Mouse (Mus musculus): Measurements from ENCODE around the gene Mslnl. TPM values are rescaled to one million over a fixed set of nuclear protein-coding genes. Genes with fewer than 3 reads are reported as not detected.

The Mslnl gene
- polyA plus RNA-seq, 1 experiment from 2014 or later: not detected

DNA sequence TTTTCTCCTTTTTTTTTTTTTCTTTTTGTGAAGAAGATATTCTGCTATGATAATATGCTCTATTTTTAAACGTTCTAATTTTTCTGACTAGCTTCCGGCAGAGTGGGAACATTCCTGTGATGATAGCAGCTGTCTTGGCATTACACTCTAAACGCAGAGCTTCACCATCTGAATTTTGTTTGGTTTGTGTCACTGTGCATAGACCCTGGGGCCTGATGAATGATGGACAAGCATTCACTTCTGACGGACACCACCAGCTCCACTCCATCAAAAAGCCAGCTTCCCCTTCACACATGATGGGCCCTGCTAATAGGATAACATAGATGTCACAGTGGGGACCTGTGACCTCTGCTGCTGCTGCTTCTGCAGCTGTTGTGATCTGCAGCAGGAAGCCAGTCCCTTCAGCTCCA, 25.7 kb downstream of the Mslnl start:
- Histone ChIP-seq H3K27me3 (peaks cover 14% of the 10 kb centered on the region), H3K9ac (no peak overlapping the region), H3K4me1 (replicated peaks) (no peaks in the 10 kb centered on the region), H3K4me2 (no peak overlapping the region), H3K27ac (replicated peaks) (no peak overlapping the region), H3K4me3 (replicated peaks) (no peak overlapping the region), H3K36me3 (replicated peaks) (no peaks in the 10 kb centered on the region), H3K9me3 (replicated peaks) (no peaks in the 10 kb centered on the region)
- no peak for ATAC-seq (ENCODE audit: insufficient read depth)
- WGBS (ENCODE audit: insufficient replicate concordance): 47% methylated on average over 4 of the region's 4 CpGs

DNA sequence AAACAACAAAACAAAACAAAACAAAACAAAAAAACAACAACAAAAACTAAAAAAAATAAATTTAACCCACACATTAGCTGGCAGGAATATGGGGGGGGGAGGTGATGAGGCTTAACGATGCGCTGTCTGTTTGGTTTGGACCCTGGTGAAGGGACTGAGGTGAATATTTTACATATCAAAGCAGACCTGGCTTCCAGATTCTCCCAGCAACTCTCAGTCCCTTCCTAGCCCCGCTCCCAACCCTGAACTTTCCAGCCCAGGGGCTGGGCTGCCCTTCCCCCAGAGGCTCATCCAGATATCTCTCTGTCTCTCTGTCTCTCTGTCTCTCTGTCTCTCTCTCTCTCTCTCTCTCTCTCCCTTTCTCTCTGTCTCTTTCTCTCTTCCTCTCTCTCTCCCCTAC, 26.7 kb downstream of the Mslnl start:
- H3K9ac ChIP-seq: no peak overlapping the region
- H3K4me1 ChIP-seq (replicated peaks): no peaks in the 10 kb centered on the region
- no peak overlapping the region for H3K4me3 ChIP-seq (replicated peaks)
- WGBS (ENCODE audit: insufficient replicate concordance): 18% methylated on average over 3 of the region's 3 CpGs
- no peak overlapping the region for H3K27ac ChIP-seq (replicated peaks)
- ATAC-seq (ENCODE audit: insufficient read depth): no peak
- H3K9me3 ChIP-seq (replicated peaks): no peaks in the 10 kb centered on the region
- no peaks in the 10 kb centered on the region for H3K36me3 ChIP-seq (replicated peaks)
- no peak overlapping the region for H3K4me2 ChIP-seq
- peaks cover 14% of the 10 kb centered on the region for H3K27me3 ChIP-seq

DNA sequence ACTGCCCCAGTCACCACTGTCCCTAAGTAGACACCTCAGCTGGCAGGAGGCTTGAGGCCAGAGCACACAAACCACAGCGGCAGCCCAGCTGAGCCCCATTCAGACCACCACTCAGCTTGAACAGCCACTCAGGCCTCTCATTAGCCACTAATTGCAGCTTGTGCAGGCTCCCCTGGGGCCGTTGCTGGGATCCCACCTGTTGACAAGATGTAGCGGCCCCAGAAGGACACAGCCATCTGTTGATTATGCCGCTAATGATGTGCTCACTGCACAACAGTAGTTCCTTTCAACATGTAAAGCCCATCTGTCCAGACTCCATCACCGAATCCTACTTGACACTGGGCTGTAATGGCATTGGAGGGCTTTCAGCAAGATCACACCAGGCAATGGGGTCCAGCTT, 30.0 kb downstream of the Mslnl start:
- Histone ChIP-seq H3K9ac (no peak overlapping the region), H3K27ac (replicated peaks) (no peak overlapping the region), H3K4me2 (no peak overlapping the region), H3K4me3 (replicated peaks) (no peak overlapping the region), H3K36me3 (replicated peaks) (no peaks in the 10 kb centered on the region), H3K27me3 (peaks cover 19% of the 10 kb centered on the region), H3K4me1 (replicated peaks) (no peaks in the 10 kb centered on the region), H3K9me3 (replicated peaks) (no peaks in the 10 kb centered on the region)
- WGBS (ENCODE audit: insufficient replicate concordance): 54% methylated on average over 5 of the region's 5 CpGs
- no peak for ATAC-seq (ENCODE audit: insufficient read depth)

DNA sequence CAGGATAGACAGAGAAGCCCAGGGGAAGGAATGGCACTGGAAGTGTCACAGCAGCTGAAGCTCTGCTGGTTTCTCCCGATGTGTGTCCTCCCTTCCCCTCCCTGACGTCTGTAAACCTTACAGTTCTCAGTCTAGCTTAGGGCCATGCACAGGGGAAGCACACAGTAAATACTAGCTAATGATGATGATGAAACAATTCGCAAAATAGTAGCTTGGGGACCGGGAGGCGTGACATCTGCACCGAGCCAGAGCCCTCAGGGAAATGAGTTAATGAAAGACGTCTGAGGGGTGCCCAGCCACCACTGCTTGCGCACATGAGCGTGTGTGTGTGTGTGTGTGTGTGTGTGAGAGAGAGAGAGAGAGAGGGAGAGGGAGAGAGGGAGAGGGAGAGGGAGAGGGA, 33.5 kb downstream of the Mslnl start:
- Histone ChIP-seq H3K27ac (replicated peaks) (no peak overlapping the region), H3K4me2 (no peak overlapping the region), H3K9me3 (replicated peaks) (no peaks in the 10 kb centered on the region), H3K4me3 (replicated peaks) (no peak overlapping the region), H3K4me1 (replicated peaks) (peaks cover 7% of the 10 kb centered on the region), H3K27me3 (peaks cover 19% of the 10 kb centered on the region), H3K9ac (no peak overlapping the region), H3K36me3 (replicated peaks) (no peaks in the 10 kb centered on the region)
- ATAC-seq (ENCODE audit: insufficient read depth): no peak
- 45% methylated on average over 9 of the region's 9 CpGs for WGBS (ENCODE audit: insufficient replicate concordance)

DNA sequence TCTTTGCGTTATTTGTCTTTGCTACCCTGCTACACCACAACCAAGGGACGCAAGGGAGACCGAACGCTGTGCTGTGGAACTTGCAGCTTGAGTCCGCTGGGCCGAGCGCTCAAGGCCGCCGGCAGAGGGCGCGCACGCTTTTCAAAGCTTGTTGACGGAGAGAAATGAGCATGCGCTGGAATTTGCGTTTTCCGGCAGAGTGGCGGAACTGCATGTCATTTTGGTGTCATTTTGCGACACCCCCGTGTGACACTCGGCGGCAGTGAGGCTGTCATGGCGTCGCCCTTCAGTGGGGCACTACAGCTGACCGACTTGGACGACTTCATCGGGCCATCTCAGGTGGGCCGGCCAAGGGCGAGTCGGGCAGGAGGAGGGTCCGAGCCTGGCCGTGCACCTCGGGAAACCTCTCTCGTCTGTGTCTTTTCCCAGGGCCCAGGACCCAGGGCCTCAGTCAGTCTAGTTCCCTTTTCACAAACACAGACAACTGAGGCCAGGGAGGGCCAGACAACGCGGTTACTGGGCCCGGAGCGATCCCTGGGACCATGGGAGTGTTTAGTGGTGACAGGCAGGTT, 37.8 kb downstream of the Mslnl start, which contains the start of gene Narfl:
Gene Narfl (plus strand): TSS at position 228 of the 572 bp plus-strand sequence.
- peaks cover 18% of the 10 kb centered on the region; the same call in 1 of the 2 replicates for H3K36me3 ChIP-seq (replicated peaks)
- H3K4me3 ChIP-seq (replicated peaks): peak within 1 kb of the TSS; percentile 74
- H3K9ac ChIP-seq: peak within 1 kb of the TSS; percentile 79
- peak within 1 kb of the TSS; percentile 84 for H3K4me2 ChIP-seq
- under 1% methylated on average over 37 of the region's 37 CpGs for WGBS (ENCODE audit: insufficient replicate concordance)
- peak; percentile 79 for ATAC-seq (ENCODE audit: insufficient read depth)
- peaks cover 8% of the 10 kb centered on the region for H3K27me3 ChIP-seq
- H3K9me3 ChIP-seq (replicated peaks): no peaks in the 10 kb centered on the region
- H3K27ac ChIP-seq (replicated peaks): peak within 1 kb of the TSS; percentile 48
- peaks cover 19% of the 10 kb centered on the region for H3K4me1 ChIP-seq (replicated peaks)

DNA sequence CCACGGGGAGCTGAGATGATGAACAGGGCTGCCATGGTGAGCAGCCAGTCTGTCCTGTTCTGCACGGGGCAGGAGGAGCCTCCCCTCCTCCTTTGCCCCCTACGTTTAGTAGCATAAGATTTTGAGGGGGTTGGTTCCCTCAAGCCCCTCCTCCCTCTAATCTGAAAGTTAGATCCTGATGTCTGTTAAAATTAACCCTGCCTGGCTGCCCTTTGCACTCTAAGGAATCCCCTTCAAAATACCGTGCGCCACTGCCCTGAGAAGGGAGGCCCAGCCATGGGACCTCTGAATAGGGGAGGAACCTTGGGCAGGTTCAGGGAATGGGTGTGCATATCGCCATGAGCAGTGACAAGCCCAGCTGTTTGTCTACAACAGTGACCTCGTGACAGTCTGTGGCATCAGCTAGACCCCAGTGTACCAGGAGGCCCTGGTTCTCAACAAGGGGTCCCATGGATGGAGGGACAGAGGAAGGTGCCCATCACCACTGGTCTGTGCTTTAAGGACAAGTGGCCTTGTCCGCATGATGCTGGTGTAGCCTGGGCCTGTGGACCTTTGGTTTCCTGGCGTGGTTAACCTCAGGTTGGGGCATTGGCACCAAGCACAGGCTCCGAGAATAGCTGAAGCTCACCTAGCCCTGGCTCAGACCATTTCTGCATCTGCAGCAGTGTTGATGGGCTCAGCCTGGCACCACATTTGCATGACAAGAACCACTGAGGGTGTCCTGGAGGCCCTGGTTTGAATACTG, 39.6 kb downstream of the Mslnl start:
- no peak for ATAC-seq (ENCODE audit: insufficient read depth)
- whole genome bisulfite sequencing (ENCODE audit: insufficient replicate concordance): 64% methylated on average over 10 of the region's 10 CpGs
- no peaks in the 10 kb centered on the region for H3K9me3 ChIP-seq (replicated peaks)
- H3K9ac ChIP-seq: no peak overlapping the region
- no peaks in the 10 kb centered on the region; the same call in none of the 2 replicates for H3K27me3 ChIP-seq
- peaks cover 19% of the 10 kb centered on the region for H3K4me1 ChIP-seq (replicated peaks)
- no peak overlapping the region for H3K27ac ChIP-seq (replicated peaks)
- H3K4me3 ChIP-seq (replicated peaks): no peak overlapping the region
- no peak overlapping the region; the same call in 1 of the 2 replicates for H3K4me2 ChIP-seq
- H3K36me3 ChIP-seq (replicated peaks): peaks cover 36% of the 10 kb centered on the region

DNA sequence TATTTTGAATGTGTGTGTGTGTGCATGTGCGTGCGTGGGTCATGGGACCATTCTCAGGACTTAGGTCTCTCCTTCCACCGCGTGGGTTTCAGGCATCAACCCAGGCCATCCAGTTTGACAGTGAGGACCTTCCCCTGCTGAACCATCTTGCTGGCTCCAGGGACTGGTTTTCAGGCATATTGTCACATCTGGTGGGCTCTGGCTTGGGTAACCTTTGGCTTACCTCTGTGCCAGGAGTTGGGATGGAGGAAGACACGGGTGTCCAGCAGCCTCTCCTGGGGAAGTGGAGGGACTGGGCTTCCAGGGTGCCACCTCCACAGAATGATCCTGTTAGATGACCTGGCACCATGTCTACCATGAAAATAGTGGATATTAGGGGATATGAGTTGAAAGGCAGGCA, 42.1 kb downstream of the Mslnl start:
- 84% methylated on average over 5 of the region's 5 CpGs for whole genome bisulfite sequencing (ENCODE audit: insufficient replicate concordance)
- ATAC-seq (ENCODE audit: insufficient read depth): no peak

DNA sequence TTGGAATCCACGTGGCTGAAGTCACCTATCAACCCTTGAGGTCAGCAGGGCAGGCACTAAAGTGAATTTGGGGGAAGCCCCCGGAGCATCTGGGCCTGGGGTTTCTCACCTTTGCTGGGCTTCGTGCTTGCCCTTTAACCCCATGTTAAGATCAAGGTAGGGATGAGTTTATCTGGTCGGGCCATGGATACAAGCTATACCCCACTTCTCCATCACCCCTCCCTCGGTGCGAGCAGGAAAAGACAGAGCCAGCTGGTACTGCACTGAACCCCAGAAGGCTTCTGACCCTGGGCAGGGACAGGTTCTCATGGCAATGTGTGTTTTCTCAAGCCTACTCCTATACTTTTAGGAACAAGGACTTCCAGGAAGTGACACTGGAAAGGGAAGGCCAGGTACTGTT, 45.5 kb downstream of the Mslnl start:
- Histone ChIP-seq H3K36me3 (replicated peaks) (peaks cover 55% of the 10 kb centered on the region), H3K9ac (no peak overlapping the region)

More for the DNA sequence above, 42.1 kb downstream of the Mslnl start:
- H3K27me3 ChIP-seq: no peaks in the 10 kb centered on the region
- no peak overlapping the region for H3K4me3 ChIP-seq (replicated peaks)
- no peak overlapping the region for H3K9ac ChIP-seq
- no peak overlapping the region for H3K4me2 ChIP-seq
- H3K4me1 ChIP-seq (replicated peaks): peaks cover 19% of the 10 kb centered on the region
- no peaks in the 10 kb centered on the region for H3K9me3 ChIP-seq (replicated peaks)
- peaks cover 60% of the 10 kb centered on the region for H3K36me3 ChIP-seq (replicated peaks)
- H3K27ac ChIP-seq (replicated peaks): no peak overlapping the region

DNA sequence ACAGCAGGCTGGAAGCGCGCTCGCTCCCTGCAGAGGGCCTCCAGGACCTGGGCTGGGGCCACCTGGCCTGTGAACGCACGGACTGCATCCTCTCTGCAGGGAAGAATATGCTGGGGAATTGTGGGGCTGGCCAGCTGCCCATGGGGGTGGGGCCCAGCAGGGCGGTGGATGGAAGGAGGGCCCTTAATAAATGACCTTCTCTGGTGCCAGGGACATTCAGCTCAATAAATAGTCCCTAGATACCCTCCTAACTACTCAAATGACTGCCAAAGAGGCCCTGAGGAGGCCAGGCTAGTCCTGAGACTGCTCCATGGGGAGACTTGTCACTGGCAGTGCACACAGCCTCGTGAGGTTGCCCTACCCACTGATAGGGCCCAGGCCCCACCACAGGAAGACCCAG, 47.2 kb downstream of the Mslnl start:
- no peak for ATAC-seq (ENCODE audit: insufficient read depth)
- H3K9me3 ChIP-seq (replicated peaks): no peaks in the 10 kb centered on the region
- H3K27me3 ChIP-seq: no peaks in the 10 kb centered on the region
- H3K4me2 ChIP-seq: no peak overlapping the region
- peaks cover 47% of the 10 kb centered on the region for H3K36me3 ChIP-seq (replicated peaks)
- H3K4me3 ChIP-seq (replicated peaks): no peak overlapping the region
- WGBS (ENCODE audit: insufficient replicate concordance): 75% methylated on average over 7 of the region's 7 CpGs
- H3K4me1 ChIP-seq (replicated peaks): peaks cover 18% of the 10 kb centered on the region
- no peak overlapping the region for H3K9ac ChIP-seq
- no peak overlapping the region for H3K27ac ChIP-seq (replicated peaks)

More for the DNA sequence above, 45.5 kb downstream of the Mslnl start:
- 73% methylated on average over 6 of the region's 6 CpGs for WGBS (ENCODE audit: insufficient replicate concordance)
- Histone ChIP-seq H3K27me3 (no peaks in the 10 kb centered on the region), H3K27ac (replicated peaks) (no peak overlapping the region), H3K4me1 (replicated peaks) (peaks cover 18% of the 10 kb centered on the region), H3K9me3 (replicated peaks) (no peaks in the 10 kb centered on the region), H3K4me2 (no peak overlapping the region), H3K4me3 (replicated peaks) (no peak overlapping the region)
- ATAC-seq (ENCODE audit: insufficient read depth): no peak

DNA sequence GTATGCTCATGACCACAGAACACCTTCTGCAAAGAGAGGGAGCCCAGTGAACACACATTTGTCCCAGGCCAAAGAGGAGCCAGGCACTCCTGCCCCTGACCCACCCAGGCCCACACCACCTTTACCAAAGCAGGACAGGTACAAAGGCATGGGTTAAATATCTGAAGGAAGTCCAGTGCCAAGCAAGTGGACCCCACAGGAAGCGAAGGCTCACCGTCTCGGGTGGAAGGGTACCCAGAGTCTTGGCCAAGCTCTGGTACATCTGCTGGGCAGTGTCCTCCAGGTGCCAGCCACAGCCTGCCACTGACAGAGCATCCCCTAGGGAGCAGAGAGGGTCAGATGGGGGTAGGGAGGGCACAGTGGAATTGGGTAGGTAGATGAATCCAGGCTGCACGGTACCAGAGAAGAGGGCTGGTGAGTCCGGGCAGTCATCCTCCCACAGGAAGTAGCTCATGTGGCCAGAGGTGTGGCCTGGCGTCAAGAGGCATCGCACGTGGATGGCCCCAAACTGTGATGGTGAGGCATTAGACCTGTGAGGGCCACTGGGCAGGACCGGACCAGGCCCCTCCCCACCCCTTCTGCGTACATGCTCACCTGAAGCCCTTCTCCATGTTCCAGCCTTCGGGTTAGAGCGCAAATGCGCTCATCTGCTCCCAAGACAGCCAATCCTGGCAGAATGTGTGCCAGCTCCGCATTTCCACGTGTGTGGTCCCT, 48.2 kb downstream of the Mslnl start:
- no peak overlapping the region for H3K9ac ChIP-seq
- peaks cover 18% of the 10 kb centered on the region for H3K4me1 ChIP-seq (replicated peaks)
- H3K27ac ChIP-seq (replicated peaks): no peak overlapping the region
- no peak overlapping the region for H3K4me3 ChIP-seq (replicated peaks)
- H3K27me3 ChIP-seq: no peaks in the 10 kb centered on the region
- WGBS (ENCODE audit: insufficient replicate concordance): 81% methylated on average over 15 of the region's 15 CpGs
- H3K4me2 ChIP-seq: peak overlapping the region; percentile 87
- no peak for ATAC-seq (ENCODE audit: insufficient read depth)
- no peaks in the 10 kb centered on the region for H3K9me3 ChIP-seq (replicated peaks)
- H3K36me3 ChIP-seq (replicated peaks): peaks cover 44% of the 10 kb centered on the region

DNA sequence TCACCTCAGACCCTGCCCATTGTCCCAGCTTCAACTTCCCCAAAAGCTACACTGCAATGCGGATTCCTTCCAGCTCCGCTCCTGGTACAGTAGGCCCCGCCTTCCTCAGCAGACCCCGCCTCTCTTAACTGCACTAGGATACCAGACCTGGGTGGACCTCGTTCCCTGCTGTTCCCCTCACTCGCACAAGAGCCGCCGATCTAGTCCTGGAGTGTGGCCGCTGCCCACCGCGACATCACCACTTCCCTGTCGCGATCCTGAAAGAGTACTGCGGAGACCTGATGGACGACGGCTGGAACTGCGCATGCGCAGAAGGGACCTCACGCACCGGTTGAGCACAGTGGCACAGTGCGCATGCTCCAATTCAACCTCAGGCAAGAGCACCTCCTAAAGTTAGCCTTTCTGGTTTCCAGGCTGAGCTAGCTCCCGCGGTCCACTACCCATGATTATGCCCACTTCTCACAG, 49.5 kb downstream of the Mslnl start, which contains the start of gene Haghl:
Gene Haghl (minus strand): TSS at position 393 of the 465 bp plus-strand sequence.
- Histone ChIP-seq H3K4me2 (peak within 1 kb of the TSS; percentile 87), H3K4me3 (replicated peaks) (peak within 1 kb of the TSS; percentile 80), H3K4me1 (replicated peaks) (peaks cover 19% of the 10 kb centered on the region), H3K36me3 (replicated peaks) (peaks cover 40% of the 10 kb centered on the region), H3K27ac (replicated peaks) (peak within 1 kb of the TSS; percentile 74), H3K9me3 (replicated peaks) (no peaks in the 10 kb centered on the region), H3K27me3 (no peaks in the 10 kb centered on the region), H3K9ac (peak within 1 kb of the TSS; percentile 68)
- WGBS (ENCODE audit: insufficient replicate concordance): under 1% methylated on average over 23 of the region's 23 CpGs
- ATAC-seq (ENCODE audit: insufficient read depth): peak; percentile 86

All from liver, embryonic 15.5 days (tissue).